9 mouse cellular contexts compared by ENCODE assay signal in the genomic region with DNA sequence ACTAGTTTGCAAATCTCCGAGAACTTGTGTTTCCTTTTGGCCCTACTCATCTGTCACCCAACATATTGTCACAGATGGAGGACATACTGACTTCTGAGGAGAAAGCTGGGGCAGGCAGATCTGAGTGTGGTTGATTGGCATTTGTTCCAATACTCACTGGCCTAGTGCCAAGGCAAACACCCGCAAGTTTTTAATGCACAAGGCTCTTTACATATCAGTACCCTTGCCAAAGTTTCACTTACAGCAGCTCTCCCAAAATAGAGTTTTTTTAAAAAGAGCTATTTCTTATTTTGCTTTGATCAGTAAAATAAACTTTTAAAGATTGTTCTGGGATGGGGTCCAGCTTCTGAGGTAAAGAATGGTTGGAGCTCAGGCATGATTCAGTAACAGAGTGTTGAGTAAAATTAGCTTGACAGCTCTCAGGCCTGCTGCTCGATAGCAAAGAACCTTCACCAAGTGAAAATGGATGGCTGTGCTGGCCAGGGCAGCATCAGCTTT.
DNase-seq lines count a peak whose midpoint lies in the region; ATAC-seq and TF ChIP-seq lines count a peak whose summit lies in the region.
"Had no signal": no experiment of that assay in that cellular context is flagged by ENCODE, and none has a peak within 500 bp of the region (broad histone marks: within the 10 kb centered on the region; RNA-seq: fewer than 3 reads in every experiment).

No protein-coding gene starts in this region.

- H3K27me3 ChIP-seq in intestine, embryonic 14.5 days (replicated peaks; ENCODE audit: control insufficient read depth, insufficient read depth, low read length), result no peaks in the 10 kb centered on the region
- no peaks in the 10 kb centered on the region for H3K27me3 ChIP-seq in intestine, postnatal 0 days (replicated peaks; ENCODE audit: control insufficient read depth, insufficient read depth, low read length)
- no peaks in the 10 kb centered on the region for H3K27me3 ChIP-seq in heart, embryonic 11.5 days (ENCODE audit: control insufficient read depth, insufficient read depth, low read length)
- H3K27me3 ChIP-seq in stomach, embryonic 14.5 days (ENCODE audit: control insufficient read depth, insufficient read depth, low read length), result no peaks in the 10 kb centered on the region

- WGBS in intestine, embryonic 14.5 days, result 43% methylated on average over 3 of the region's 3 CpGs
- 58% methylated on average over 3 of the region's 3 CpGs for WGBS in intestine, postnatal 0 days
- WGBS in heart, embryonic 11.5 days (ENCODE audit: insufficient replicate concordance), result 42% methylated on average over 3 of the region's 3 CpGs
- 21% methylated on average over 3 of the region's 3 CpGs for WGBS in stomach, embryonic 14.5 days

- H3K36me3 ChIP-seq in intestine, embryonic 14.5 days (ENCODE audit: control insufficient read depth, insufficient read depth, low read length), result 0 out of 2 replicates have a peak, but pooled peaks cover 3% of the 10 kb centered on the region
- peaks cover 4% of the 10 kb centered on the region; the same call in 1 of the 2 replicates for H3K36me3 ChIP-seq in intestine, postnatal 0 days (ENCODE audit: control insufficient read depth, insufficient read depth)
- H3K36me3 ChIP-seq in heart, embryonic 11.5 days (ENCODE audit: control insufficient read depth, insufficient read depth, low read length), result no peaks in the 10 kb centered on the region; the same call in 1 of the 2 replicates
- no peaks in the 10 kb centered on the region for H3K36me3 ChIP-seq in stomach, embryonic 14.5 days (ENCODE audit: control insufficient read depth, insufficient read depth, low read length)

- no peak for DNase-seq in intestine, embryonic 14.5 days (ENCODE audit: low spot score)
- DNase-seq in brain, adult 2 months (ENCODE audit: low read depth, low spot score), result peak; percentile 69
- DNase-seq in layer of hippocampus, postnatal 36 days, result peak; percentile 51 to 61
- DNase-seq in spleen, adult 18-20 months, result no peak

- no peak overlapping the region for H3K4me3 ChIP-seq in intestine, embryonic 14.5 days (ENCODE audit: low read depth, low read length)
- H3K4me3 ChIP-seq in intestine, postnatal 0 days (ENCODE audit: low read depth, low read length), result no peak overlapping the region
- H3K4me3 ChIP-seq in heart, embryonic 11.5 days (ENCODE audit: low read depth, low read length), result no peak overlapping the region
- no peak overlapping the region for H3K4me3 ChIP-seq in stomach, embryonic 14.5 days (ENCODE audit: low read depth, low read length)
- H3K4me3 ChIP-seq: erythroblast, embryonic 14.5 days had no signal

- peak overlapping the region; percentile 33; the same call in 1 of the 2 replicates for H3K27ac ChIP-seq in intestine, embryonic 14.5 days (ENCODE audit: low read depth)
- no peak overlapping the region for H3K27ac ChIP-seq in intestine, postnatal 0 days (ENCODE audit: low read depth, low read length)
- H3K27ac ChIP-seq in heart, embryonic 11.5 days (ENCODE audit: low read depth, low read length), result peak overlapping the region; percentile 7; the same call in 1 of the 2 replicates
- peak overlapping the region; percentile 64 for H3K27ac ChIP-seq in stomach, embryonic 14.5 days (ENCODE audit: low read length)

- no peak for TF ChIP-seq CTCF in intestine, postnatal 0 days (IDR thresholded peaks at IDR 0.05; ENCODE audit: low read depth)

- no peak overlapping the region for H3K4me2 ChIP-seq in intestine, embryonic 14.5 days (ENCODE audit: low read length)
- H3K4me2 ChIP-seq in intestine, postnatal 0 days (replicated peaks; ENCODE audit: low read depth), result no peak overlapping the region
- H3K4me2 ChIP-seq in heart, embryonic 11.5 days, result no peak overlapping the region
- H3K4me2 ChIP-seq in stomach, embryonic 14.5 days (replicated peaks; ENCODE audit: low read depth, low read length), result no peak overlapping the region

- H3K9me3 ChIP-seq in intestine, embryonic 14.5 days (ENCODE audit: control insufficient read depth, low read length), result no peaks in the 10 kb centered on the region
- no peaks in the 10 kb centered on the region for H3K9me3 ChIP-seq in intestine, postnatal 0 days (ENCODE audit: control insufficient read depth)
- no peaks in the 10 kb centered on the region for H3K9me3 ChIP-seq in heart, embryonic 11.5 days (replicated peaks; ENCODE audit: control insufficient read depth, low read length)
- H3K9me3 ChIP-seq in stomach, embryonic 14.5 days (ENCODE audit: control insufficient read depth, low read depth, low read length), result no peaks in the 10 kb centered on the region

- no peak overlapping the region for H3K9ac ChIP-seq in intestine, embryonic 14.5 days (ENCODE audit: low read length)
- no peak overlapping the region for H3K9ac ChIP-seq in intestine, postnatal 0 days (ENCODE audit: low read depth, low read length)
- no peak overlapping the region for H3K9ac ChIP-seq in heart, embryonic 11.5 days (ENCODE audit: low read depth, low read length)
- H3K9ac ChIP-seq in stomach, embryonic 14.5 days (replicated peaks; ENCODE audit: low read depth, low read length), result no peak overlapping the region

- peaks cover 16% of the 10 kb centered on the region for H3K4me1 ChIP-seq in intestine, embryonic 14.5 days (replicated peaks; ENCODE audit: control insufficient read depth, insufficient read depth, low read length)
- no peaks in the 10 kb centered on the region for H3K4me1 ChIP-seq in intestine, postnatal 0 days (replicated peaks; ENCODE audit: control insufficient read depth, insufficient read depth, low read length)
- H3K4me1 ChIP-seq in heart, embryonic 11.5 days (ENCODE audit: control insufficient read depth, insufficient read depth, low read length), result peaks cover 5% of the 10 kb centered on the region; the same call in 1 of the 2 replicates
- H3K4me1 ChIP-seq in stomach, embryonic 14.5 days (ENCODE audit: control insufficient read depth, insufficient read depth, low read length), result peaks cover 16% of the 10 kb centered on the region

- no peak for ATAC-seq in intestine, embryonic 14.5 days (replicated peaks; ENCODE audit: low FRiP score, low TSS enrichment, low read depth)
- ATAC-seq in intestine, postnatal 0 days, result no peak
- ATAC-seq in heart, embryonic 11.5 days (replicated peaks; ENCODE audit: insufficient number of reproducible peaks, low FRiP score, low TSS enrichment), result no peak
- ATAC-seq in stomach, embryonic 14.5 days (ENCODE audit: insufficient number of reproducible peaks, insufficient read depth, low FRiP score, low read depth), result peak; percentile 67; the same call in 1 of the 2 replicates
- ATAC-seq in megakaryocyte, adult 5-6 weeks (ENCODE audit: poor library complexity, severe bottlenecking), result no peak

Comparison
In these comparisons a context has a peak if more than half of its experiments do, and no peak if none do; other contexts are left out.
1. DNase-seq: peak in brain, adult 2 months (single experiment) and layer of hippocampus, postnatal 36 days (2 of 2); none in intestine, embryonic 14.5 days (single experiment) and spleen, adult 18-20 months (0 of 2).